Mouse (Mus musculus): ENCODE data around the gene Braf.

- TF ChIP-seq CTCF (IDR thresholded peaks at IDR 0.05; ENCODE audit: borderline replicate concordance, insufficient read depth, low read length) (no peak), POLR2A (IDR thresholded peaks at IDR 0.05; ENCODE audit: low read depth, low read length) (no peak)
Measured at GRCm38 (mm10) chr6:39678241-39678640, 47.0 kb downstream of the Braf start.
